Mouse (Mus musculus) kidney, postnatal 4 days (tissue): ENCODE data around the gene Pex7.

ENCODE experiments used
- DNase-seq, 2 experiments: peaks; one replicate each; pipeline ENCODE4 v3.0.0; 2021; ENCODE audit warnings: mixed read lengths in 2 of 2

The Pex7 gene

DNA sequence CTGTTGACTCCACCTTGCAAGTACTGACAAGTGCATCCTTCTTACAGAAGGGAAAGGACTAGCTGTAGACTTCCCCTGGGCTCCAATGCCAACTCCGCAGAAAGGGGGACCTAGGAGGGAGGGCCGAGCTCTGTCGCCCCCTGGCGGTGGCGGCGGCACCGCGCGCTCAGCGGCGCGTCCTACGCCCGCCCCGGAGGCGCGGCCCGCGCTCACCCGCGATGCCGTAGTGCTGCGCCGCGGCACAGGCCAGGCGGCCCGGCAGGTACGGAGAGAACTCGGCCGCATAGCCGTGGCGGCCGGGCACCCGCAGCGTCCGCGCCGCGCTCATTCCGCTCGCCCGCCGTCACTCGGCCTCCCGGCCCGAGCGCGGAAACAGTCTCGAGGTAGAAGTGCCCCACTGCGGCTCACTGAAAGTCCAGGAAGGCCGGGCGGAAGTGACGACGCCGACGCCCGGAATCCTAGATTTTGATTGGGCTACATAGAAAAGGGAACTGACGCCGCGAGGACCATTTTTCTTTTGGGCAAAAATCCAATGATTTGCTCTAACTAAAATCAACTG lies at the start of gene Pex7:
TSS of gene Pex7 (minus strand) at position 444 of the 559 bp plus-strand sequence.
- peak; percentile 95 to 97 for DNase-seq

DNA sequence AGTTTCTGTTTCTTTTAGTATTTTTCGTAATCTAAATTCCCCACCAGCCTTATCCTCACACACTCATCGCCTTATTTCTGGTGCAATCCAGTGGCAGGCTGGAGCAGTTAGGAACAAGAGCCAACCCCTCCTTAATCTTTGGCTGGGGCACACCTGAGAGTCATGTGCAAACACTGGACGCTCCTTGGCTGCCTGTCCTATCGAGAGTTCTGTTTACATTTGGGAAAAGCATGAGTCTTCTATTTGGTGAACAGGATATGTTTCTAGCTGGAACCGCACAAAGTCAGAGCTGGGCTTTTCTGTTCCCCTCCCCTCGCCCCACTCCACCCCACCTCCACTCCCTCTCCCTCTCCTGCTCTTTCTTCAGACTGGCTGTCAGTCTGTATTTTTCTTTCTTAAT lies 49.3 kb upstream of the Pex7 start:
- no peak for DNase-seq

DNA sequence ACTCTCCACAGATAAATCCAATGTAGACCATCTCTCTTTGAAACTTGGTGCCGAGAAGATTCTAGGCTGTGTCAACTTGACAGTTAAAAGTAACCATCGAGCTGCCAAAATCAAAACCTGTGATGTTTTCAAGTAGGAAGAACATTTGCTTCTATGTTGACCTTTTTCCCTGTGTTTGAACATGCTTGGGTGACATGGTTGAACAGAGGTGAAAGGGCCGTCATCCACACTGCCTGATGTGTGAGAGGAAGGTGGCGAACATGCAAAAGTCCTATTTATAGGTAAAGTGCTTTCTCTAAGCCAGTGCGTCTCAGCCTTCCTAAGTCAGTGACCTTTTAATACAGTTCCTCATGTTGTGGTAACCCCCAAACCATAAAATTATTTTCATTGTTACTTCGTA lies 48.3 kb upstream of the Pex7 start:
- no peak for DNase-seq

DNA sequence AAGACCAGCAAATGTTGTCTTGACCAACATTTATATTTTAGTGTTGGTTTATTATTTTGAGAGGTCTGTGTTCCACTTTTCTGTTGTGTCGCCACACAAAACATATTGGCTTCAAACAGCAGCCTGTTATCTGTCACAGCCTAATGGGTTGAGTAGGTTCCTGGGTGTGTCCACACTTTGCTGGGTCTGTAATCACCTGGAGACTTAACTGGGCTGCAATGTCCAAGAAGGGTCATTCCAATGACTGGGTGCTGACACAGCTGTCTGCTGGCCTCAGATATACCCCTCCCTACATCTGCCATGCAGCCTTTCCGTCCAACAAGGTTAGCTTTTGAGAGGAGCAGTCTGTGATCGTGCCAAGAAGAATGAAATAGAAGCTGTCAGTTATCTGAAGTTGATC lies 47.1 kb upstream of the Pex7 start:
- DNase-seq = no peak

DNA sequence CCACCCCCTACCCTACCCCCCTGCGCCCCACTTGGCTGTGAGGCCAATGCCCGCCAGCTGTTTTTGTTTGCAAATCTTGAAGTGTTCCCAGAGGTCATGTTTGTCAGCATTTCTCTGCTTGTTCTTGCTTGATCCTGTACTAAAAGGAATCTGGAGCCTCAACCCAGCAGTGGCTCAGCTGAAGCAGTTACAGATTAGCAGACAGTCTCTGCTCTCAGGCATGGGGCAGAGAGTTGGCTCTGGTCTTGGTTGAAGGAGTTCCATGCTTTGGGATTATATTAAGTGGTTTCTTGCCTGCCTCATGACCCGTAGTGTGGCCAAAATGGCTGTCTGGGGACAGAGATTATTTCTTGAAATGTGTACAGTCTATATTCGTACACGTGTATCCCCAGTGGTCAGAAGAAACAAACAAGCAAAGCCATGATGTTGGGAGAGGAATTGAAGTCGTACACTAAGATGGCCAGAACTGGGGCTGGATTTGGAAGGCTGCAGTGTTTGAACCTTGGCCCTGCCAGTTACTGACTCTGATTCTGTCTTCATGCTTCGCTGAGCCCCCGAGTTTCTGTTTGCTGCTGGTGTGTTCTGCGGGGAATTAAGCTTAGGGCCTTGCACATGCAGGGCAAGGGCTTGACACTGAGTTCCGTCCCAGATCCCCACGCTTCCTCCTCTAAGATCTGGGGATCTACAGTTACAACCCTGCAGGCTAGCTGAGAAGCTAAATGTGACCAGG lies 45.7 kb upstream of the Pex7 start:
- DNase-seq = peak in 1 of 2 experiments; percentile 58

GRCm38 (mm10) chr10:19949106-19949505 lies 41.6 kb upstream of the Pex7 start:
- DNase-seq = no peak

DNA sequence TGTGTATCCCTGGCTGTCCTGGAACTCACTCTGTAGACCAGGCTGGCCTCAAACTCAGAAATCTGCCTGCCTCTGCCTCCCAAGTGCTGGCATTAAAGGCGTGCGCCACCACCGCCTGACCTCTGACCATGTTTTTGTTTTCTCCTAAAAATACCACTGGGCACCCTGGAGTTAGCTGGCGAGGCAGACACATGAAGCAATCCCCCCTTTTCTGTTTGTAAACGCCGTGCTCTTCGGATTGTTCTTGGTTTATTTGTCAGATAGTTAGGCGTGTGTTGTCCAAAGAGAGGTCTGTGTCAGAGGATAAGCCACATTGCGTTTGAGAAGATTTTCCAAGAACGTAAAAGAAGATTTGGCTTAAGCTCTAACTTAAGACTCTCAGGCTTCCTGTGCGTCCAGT lies 40.9 kb upstream of the Pex7 start:
- no peak for DNase-seq

DNA sequence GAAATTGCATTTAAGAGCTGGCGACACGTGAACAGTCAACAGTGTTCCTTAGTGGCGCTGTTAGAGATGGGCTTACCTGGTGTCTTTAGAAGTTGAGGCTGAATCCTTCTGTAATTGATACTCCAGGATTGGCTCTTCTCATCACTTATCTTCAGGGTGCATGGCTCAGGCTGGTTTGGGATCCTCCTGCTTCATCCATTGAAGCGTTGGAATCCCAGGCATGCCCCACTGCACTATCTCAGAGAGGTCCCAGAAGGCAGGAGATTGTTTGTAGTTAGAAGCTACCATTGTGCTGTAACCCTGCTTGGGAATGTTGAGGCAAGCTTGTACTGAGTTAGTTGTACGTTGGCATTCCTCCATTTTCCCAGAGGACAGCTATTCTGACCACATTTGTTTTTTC lies 40.4 kb upstream of the Pex7 start:
- DNase-seq = no peak

DNA sequence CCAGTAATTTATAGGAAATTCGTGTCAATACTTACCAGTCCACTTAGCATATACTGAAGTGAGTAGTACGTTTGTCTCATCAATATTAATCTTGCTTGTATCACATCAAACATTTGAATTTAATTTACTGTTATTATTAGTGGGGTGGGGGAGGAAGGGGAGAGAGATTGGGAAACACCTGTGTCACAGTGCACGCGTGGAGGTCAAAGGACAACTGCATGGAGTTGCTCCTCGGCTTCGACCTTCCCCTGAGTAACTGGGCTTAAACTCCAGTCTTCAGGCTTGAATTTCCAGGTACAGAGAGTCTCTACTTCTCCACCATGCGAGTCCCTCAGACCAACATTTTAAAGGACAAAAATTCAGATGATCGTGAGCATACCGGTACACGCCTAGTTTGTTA lies 40.0 kb upstream of the Pex7 start:
- no peak for DNase-seq

- no peak for DNase-seq
Observed at GRCm38 (mm10) chr10:19946644-19947043, 39.2 kb upstream of the Pex7 start.

GRCm38 (mm10) chr10:19945651-19946050 lies 38.2 kb upstream of the Pex7 start:
- no peak for DNase-seq

GRCm38 (mm10) chr10:19942621-19943020 lies 35.1 kb upstream of the Pex7 start:
- DNase-seq = no peak

DNA sequence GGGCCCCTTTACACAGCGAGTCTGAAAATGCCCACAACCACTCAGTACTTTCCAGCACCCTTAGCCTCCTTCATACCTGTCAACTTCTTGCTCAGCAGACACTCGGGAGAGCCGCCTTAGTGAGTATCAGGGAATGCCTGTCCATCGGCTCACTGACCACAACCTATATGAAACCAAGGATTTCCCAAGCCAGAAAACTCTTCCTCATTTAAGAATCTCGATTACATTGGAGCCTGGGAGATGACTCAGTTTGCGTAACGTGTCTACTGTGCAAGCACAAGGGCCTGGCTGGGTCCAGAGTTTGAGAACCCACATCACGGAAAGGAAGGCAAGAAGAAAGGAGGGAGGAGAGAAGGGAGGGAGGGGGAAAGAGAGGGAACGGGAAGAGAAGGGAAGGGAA lies 34.4 kb upstream of the Pex7 start:
- no peak for DNase-seq

DNA sequence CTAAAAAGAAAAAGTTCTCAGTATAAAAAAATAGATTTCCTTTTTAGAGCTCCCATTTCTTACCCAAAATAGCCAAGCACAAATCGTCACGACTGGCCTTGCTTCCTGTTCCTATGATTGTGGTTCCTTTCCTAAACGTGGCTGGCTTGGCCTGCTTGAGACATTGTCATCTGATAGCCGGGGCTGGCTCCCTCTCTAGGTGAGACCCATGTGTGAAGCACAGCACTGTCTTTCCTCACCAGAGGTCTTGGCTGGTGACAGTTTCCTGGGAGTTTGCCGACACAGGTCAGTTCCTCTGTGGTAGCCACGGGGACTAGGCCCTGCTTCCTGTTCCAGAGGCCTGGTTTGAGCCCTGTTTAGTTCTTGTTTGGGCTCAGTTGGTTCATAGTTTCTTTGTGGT lies 33.6 kb upstream of the Pex7 start:
- peak; percentile 33 to 56 for DNase-seq

DNA sequence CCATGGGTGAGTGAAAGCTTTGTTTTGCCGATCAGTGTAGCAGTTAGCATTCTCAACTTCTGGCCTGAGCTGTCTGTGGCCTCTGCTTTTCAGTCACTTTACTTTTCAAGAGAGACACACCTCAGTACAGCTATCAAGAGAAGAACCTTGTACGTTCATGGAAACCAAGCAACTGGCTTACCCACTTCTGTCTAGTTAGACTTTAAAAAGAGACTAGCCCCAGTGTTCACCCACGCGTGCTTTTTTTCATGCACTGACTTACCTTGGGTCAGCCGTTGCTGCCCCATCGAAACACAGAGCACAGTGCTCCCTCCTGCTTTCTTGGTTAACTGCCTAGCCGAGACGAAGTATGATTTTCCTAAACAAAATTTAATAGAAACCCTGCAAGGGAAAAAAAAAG lies 33.1 kb upstream of the Pex7 start:
- DNase-seq = no peak

DNA sequence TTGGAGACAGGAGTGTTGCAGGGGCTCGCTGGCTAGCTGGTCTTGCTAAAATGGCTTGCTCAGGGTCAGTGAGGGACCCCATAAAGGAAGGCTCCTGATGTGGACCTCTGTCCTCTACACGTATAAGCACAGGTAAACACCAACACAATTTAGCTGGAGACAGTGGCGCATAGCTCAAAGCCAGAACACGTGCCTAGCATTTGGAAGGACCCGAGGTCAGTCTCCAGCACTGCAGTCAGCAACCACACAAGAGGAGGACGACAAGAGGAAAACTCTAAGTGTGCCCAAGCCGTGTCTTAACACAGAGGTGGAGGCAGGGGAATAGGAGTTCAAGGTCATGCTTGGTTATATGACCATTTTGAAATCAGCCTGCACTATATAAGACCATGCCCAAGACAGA lies 32.6 kb upstream of the Pex7 start:
- no peak for DNase-seq

DNA sequence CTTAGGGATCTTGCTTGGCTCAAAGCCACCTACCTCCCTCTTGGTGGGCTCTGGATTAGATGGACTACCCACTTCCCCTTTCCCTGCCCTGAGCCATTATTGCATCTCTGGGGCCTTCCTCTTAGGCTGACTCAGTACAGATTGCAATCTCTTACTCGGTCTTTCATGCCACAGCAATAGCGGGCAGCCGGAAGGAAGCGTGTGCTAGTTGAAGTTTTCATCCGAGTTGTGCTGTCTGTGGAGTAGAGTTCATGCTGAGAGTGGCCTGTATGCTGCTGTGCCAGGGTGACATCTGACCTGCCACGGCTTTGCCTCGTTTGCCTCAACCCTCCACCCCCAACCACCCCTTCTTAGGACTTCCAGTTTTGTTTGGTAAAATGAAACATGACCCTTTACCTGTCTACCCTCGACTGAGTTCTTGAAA lies 31.8 kb upstream of the Pex7 start:
- peak in 1 of 2 experiments; percentile 53 for DNase-seq

DNA sequence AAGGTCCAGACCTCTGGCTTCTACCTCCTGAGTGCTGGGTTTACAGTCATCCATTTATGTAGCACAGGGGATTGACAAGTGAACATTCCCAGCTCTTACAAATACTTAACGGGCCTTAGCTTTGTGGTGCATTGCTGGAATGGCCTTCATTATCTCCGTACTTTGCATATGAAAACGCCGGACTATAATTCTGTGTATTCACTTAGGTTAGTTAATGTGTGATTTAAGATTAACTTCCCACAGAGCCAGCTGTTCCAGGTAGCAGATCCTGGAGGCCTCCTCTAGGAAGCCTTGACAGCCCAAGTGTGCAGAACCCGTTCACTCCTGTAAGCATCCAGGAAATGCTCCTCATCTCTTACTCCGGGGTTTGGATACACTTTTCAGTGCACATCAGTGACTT lies 31.2 kb upstream of the Pex7 start:
- no peak for DNase-seq

DNA sequence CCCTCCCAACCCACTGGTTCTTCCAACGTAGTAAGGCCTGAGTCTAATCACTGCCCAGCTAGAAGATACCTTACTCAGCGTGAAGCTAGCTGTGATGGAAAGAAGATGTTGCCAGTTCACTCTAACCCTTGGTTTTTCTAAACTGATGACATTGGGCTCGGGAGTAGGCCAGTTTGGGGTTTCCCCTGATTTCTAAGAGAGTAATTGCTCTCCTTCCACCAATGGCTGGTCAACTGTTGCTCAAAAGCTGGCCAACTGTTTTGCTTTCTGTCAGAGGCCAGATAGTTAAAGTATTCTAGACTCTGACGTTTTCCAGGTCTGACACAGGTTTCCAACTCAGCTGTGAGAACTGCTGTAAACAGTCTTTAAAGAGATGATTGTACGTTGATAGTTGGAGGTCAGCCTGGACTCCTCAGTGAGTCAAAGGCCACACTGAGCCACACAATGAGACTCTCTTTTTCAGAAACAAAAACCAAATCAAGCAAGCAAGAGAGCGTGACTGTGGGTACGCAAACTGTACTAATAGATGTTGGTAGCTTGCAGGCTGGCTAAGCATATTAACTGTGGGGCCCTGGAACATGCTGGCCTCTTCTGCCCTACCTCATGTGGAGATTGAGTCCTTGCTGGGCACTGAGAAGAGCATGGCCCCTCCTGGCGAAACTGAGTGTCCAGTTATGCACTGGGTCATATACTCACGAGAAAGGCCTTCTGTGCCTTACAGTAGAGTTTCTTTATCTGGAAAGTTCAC lies 29.6 kb upstream of the Pex7 start:
- no peak for DNase-seq

DNA sequence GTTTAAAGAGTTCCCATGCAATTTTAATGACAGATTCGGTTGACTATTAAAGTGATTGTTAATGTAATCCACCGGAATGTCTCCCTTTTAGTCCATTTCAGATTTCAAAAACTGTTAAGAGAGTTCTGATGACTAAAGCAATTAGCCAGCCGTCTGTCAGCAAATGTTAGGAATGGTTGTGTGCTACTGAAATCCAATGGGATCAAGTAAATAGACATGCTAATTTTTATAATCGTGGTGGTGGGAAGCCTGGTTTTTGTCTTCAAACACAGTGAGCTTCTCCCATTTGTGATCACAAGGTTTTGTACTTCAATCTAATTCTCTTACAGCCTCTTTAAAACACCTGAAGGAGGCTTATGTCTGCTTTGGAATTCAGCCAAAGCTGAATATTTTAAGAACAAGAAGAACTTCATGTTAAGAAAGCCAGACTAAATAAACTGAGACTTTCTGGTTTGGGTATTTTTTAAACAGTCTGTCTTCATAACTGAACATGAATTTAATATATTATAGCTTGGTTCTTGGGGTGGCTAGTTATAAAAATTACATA lies 28.4 kb upstream of the Pex7 start:
- no peak for DNase-seq

DNA sequence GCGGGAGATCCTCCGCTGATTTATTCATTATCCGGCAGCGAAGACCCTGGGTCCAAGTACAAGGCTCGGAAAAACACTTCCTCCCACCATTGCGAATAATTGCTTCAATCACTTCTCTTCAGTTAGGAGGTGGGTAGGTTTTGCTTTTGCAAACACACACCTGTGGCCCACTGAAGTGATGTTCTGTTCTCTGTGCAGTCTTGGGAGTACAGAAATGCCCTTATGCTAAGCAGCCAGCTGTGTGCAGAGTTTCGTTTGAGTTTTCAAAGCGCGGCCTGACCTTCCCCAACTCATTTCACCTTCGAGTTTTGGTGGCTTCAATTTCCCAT lies 27.8 kb upstream of the Pex7 start:
- peak in 1 of 2 experiments; percentile 36 for DNase-seq

DNA sequence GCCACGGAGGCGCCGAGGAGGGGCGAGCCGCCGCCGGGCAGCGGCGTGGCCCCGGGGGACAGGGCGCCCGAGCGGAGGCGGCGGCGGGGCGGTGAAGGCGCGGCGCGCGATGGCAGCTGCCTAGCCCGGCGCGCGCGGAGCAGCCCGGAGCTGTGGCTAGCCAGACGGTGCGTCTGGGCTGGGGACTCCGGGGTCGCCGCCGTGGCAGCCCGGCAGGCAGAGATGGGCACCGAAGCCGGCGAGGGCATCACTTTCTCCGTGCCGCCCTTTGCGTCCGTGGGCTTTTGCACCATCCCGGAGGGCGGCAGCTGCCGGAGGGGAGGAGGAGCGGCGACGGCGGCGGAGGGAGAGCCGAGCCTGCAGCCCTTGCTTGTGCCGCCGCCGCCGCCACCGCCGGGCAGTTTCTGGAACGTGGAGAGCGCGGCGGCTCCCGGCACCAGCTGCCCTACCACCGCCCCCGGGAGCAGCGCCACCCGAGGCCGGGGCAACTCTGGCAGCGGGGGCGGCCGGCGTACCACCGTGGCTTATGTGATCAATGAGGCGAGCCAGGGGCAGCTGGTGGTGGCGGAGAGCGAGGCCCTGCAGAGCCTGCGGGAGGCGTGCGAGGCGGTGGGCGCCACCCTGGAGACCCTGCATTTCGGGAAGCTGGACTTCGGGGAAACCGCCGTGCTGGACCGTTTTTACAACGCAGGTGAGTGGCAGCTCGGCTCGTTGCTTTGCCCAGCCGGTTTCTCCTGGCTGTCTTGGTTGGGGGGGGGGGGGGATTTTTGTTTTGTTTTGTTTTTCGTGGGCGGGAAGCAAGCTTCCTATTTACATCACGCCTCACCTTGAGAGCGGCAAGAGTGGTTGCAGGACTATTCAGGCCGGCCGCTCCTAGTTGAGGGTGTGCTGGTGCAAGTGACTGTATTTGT lies 27.1 kb upstream of the Pex7 start, which contains the start of gene Map3k5:
TSS of gene Map3k5 (plus strand) at position 89 of the 911 bp plus-strand sequence.
- DNase-seq = peak; percentile 64 to 78
